Mouse (Mus musculus) forebrain, embryonic 15.5 days (tissue): ENCODE measurements around the gene Pde4d. TPM values are rescaled to one million over a fixed set of nuclear protein-coding genes. Genes with fewer than 3 reads are reported as not detected.
"Not testable (repeated sequence)": the region's sequence is repeated elsewhere in the genome, so short reads cannot be mapped to it uniquely, and the experiment has no call there.

Experiments used
- ATAC-seq: fragments of 200-750 bp; cut with Nextera tagmentation; replicated peaks from 2 replicates; pipeline ENCODE4 v1.8.0; 2017; ENCODE audit warnings: mild to moderate bottlenecking, moderate TSS enrichment, moderate library complexity
- H3K27ac ChIP-seq: fragments of 300-500 bp; sonication (generic); replicated peaks from 2 replicates; pipeline ENCODE4 v1.5.1; 2015; ENCODE audit warnings: mild to moderate bottlenecking, inconsistent platforms
- H3K27me3 ChIP-seq: fragments of 300-500 bp; sonication (generic); 2 replicates; pipeline ENCODE4 v1.6.1; 2015; ENCODE audit warnings: inconsistent platforms
- H3K36me3 ChIP-seq: fragments of 300-500 bp; sonication (generic); 2 replicates; pipeline ENCODE4 v1.6.1; 2015; ENCODE audit warnings: mild to moderate bottlenecking, inconsistent platforms
- H3K4me1 ChIP-seq: fragments of 300-500 bp; sonication (generic); 2 replicates; pipeline ENCODE4 v1.6.1; 2015; ENCODE audit warnings: inconsistent platforms
- H3K4me2 ChIP-seq: fragments of 300-500 bp; sonication (generic); replicated peaks from 2 replicates; pipeline ENCODE4 v1.6.1; 2015; ENCODE audit warnings: mild to moderate bottlenecking, inconsistent platforms
- H3K4me3 ChIP-seq: fragments of 300-500 bp; sonication (generic); 2 replicates; pipeline ENCODE4 v1.5.1; 2015; ENCODE audit warnings: mild to moderate bottlenecking, inconsistent platforms
- H3K9ac ChIP-seq: fragments of 300-500 bp; sonication (generic); replicated peaks from 2 replicates; pipeline ENCODE4 v1.6.1; 2015; ENCODE audit warnings: mild to moderate bottlenecking, inconsistent platforms
- H3K9me3 ChIP-seq: fragments of 300-500 bp; sonication (generic); 2 replicates; pipeline ENCODE4 v1.6.1; 2016; ENCODE audit warnings: inconsistent platforms
- WGBS: fragments of 180-500 bp; shearing (Covaris S2); methylation state at CpG from one replicate; pipeline ENCODE4 v1.1.7; 2015; ENCODE audit warnings: mixed read lengths; 5-methylcytosine and 5-hydroxymethylcytosine counted together
- polyA plus RNA-seq: library from polyadenylated mRNA; unstranded; fragments of >200 nt; fragmentation: Nextera tagmentation; extraction: Ambion mirVana; gene quantifications from 2 replicates; pipeline ENCODE4 v1.2.1, GENCODE M21; 2015

Pde4d gene
- polyA plus RNA-seq, 1 experiment from 2014 or later = 16.3 TPM

- no peak for ATAC-seq
Observed at GRCm38 (mm10) chr13:108667077-108667476, 217.3 kb downstream of the Pde4d start.

DNA sequence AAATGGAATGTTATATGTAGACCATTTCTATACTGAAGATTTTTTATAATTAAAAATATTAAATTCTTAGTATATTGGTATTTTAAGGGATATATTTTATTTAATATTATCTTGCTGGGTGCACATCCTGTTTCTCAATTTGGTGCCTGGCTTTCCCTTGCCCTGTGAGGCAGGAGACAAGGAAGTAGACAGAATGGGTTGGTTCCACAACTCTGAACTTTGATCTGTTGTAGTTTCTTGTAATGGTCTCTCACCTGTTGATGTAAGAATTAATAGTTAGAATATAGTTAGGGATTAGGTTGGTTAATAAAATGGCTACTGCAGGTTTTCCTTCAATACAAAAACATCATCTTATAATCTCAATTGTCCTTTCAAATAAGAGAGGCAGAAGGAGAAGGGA lies 227.3 kb downstream of the Pde4d start:
- Histone ChIP-seq H3K9me3 (no peaks in the 10 kb centered on the region), H3K36me3 (no peaks in the 10 kb centered on the region), H3K4me1 (no peaks in the 10 kb centered on the region), H3K9ac (no peak overlapping the region), H3K4me3 (no peak overlapping the region), H3K4me2 (no peak overlapping the region), H3K27ac (no peak overlapping the region), H3K27me3 (no peaks in the 10 kb centered on the region)
- no peak for ATAC-seq

More at GRCm38 (mm10) chr13:108667077-108667476, 217.3 kb downstream of the Pde4d start:
- no peak overlapping the region for H3K4me2 ChIP-seq
- 100% methylated on average over 1 of the region's 1 CpGs for WGBS
- H3K36me3 ChIP-seq = no peaks in the 10 kb centered on the region
- no peaks in the 10 kb centered on the region for H3K9me3 ChIP-seq
- H3K4me3 ChIP-seq = no peak overlapping the region
- no peaks in the 10 kb centered on the region for H3K4me1 ChIP-seq
- H3K27ac ChIP-seq = no peak overlapping the region
- H3K27me3 ChIP-seq = no peaks in the 10 kb centered on the region
- H3K9ac ChIP-seq = no peak overlapping the region

DNA sequence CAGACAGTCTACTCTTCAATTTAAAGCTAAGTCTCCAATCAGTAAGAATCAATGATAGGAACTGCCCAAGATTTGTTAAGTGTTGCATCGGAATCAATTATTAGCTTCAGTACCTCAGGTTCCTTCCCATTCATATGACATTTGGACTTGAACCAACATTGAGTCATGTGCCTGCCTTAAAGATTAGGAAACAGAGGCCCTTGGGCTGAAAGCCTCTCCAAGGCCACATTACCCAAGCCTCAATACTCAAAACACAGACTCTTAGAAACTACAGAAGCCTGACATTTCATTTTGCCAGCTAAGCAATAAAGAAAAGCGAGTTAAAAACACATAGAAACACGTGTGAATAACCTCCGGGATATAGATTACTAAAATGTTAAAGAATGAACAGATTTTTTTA lies 233.3 kb downstream of the Pde4d start:
- WGBS = 88% methylated on average over 4 of the region's 4 CpGs
- no peaks in the 10 kb centered on the region for H3K4me1 ChIP-seq
- no peak overlapping the region for H3K4me2 ChIP-seq
- no peak overlapping the region for H3K9ac ChIP-seq
- ATAC-seq = no peak
- H3K9me3 ChIP-seq = no peaks in the 10 kb centered on the region
- no peaks in the 10 kb centered on the region for H3K27me3 ChIP-seq
- no peak overlapping the region for H3K4me3 ChIP-seq
- H3K27ac ChIP-seq = no peak overlapping the region
- H3K36me3 ChIP-seq = no peaks in the 10 kb centered on the region

- ATAC-seq = no peak
- Histone ChIP-seq H3K4me3 (no peak overlapping the region), H3K4me1 (no peaks in the 10 kb centered on the region), H3K27me3 (no peaks in the 10 kb centered on the region), H3K9ac (no peak overlapping the region), H3K27ac (no peak overlapping the region), H3K9me3 (no peaks in the 10 kb centered on the region), H3K36me3 (no peaks in the 10 kb centered on the region), H3K4me2 (no peak overlapping the region)
- WGBS = 69% methylated on average over 7 of the region's 7 CpGs
Observed at GRCm38 (mm10) chr13:108685817-108686216, 236.1 kb downstream of the Pde4d start.

GRCm38 (mm10) chr13:108686262-108686661 lies 236.5 kb downstream of the Pde4d start:
- H3K27me3 ChIP-seq = no peaks in the 10 kb centered on the region

DNA sequence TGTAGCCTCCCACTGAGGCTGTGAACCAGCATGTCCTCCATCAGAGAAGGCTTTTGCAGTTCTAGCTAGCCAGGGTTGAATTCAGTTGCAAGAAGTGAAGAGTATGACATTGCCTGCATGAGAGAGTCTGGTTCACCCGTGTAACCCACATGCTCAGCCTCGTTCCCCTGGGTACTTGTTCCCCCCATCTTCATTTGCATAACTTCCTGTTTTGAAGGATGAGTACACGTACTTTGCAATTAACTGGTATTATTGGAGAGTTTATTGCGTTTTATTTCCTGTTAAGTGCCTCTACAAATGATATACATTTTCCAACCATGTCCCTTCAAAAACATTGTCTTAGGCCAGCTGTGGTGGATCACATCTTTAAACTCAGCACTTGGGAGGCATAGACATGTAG lies 237.1 kb downstream of the Pde4d start:
- Histone ChIP-seq H3K27ac (no peak overlapping the region), H3K36me3 (no peaks in the 10 kb centered on the region), H3K27me3 (no peaks in the 10 kb centered on the region), H3K4me2 (no peak overlapping the region), H3K9me3 (no peaks in the 10 kb centered on the region), H3K9ac (no peak overlapping the region), H3K4me3 (no peak overlapping the region), H3K4me1 (no peaks in the 10 kb centered on the region)
- WGBS = 80% methylated on average over 4 of the region's 4 CpGs
- ATAC-seq = no peak

More at GRCm38 (mm10) chr13:108686262-108686661, 236.5 kb downstream of the Pde4d start:
- no peak for ATAC-seq
- H3K4me1 ChIP-seq = no peaks in the 10 kb centered on the region
- no peak overlapping the region for H3K4me3 ChIP-seq
- no peaks in the 10 kb centered on the region for H3K36me3 ChIP-seq
- no peak overlapping the region for H3K27ac ChIP-seq
- no peak overlapping the region for H3K4me2 ChIP-seq
- 75% methylated on average over 2 of the region's 2 CpGs for WGBS
- no peaks in the 10 kb centered on the region for H3K9me3 ChIP-seq
- no peak overlapping the region for H3K9ac ChIP-seq

DNA sequence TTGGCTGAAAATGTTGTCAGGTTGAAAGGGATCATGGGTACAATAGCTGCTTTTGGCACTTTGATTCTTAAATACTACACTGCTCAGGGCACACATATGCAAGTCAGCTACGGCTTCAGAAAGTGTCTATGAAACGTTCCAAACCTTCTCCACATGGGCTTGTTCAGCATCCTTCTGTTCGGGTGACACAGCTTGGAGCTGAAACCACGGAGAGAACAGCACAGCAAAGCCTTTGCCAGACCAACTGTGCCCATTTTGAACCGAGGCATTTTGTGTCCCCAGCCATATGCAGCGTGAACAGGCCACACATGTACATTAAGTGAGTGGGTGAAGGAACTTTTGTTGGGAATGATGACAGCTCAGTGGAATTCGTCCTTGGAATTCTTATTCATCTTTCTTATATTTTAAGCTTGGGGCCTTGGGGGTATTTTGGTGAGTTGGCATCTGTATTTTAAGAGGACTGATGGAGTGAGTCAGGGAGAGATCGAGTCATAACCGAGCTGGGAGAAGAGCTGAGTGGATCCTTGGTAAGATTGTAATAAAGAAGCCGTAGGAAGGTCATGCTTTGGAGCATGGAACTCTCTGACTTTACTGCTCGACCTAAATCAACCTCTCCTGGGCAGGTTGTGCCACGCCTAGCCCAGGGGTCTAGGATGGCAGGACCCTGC lies 243.3 kb downstream of the Pde4d start:
- Histone ChIP-seq H3K4me2 (no peak overlapping the region), H3K27me3 (no peaks in the 10 kb centered on the region)
- WGBS = 81% methylated on average over 12 of the region's 12 CpGs

GRCm38 (mm10) chr13:108705441-108705840 lies 255.7 kb downstream of the Pde4d start:
- no peaks in the 10 kb centered on the region for H3K9me3 ChIP-seq
- H3K4me1 ChIP-seq = no peaks in the 10 kb centered on the region
- no peak overlapping the region for H3K9ac ChIP-seq
- WGBS = 90% methylated on average over 4 of the region's 4 CpGs
- no peaks in the 10 kb centered on the region for H3K27me3 ChIP-seq
- H3K36me3 ChIP-seq = no peaks in the 10 kb centered on the region
- H3K4me3 ChIP-seq = no peak overlapping the region
- no peak overlapping the region for H3K4me2 ChIP-seq
- no peak overlapping the region for H3K27ac ChIP-seq
- no peak for ATAC-seq

More for the DNA sequence above, 243.3 kb downstream of the Pde4d start:
- Histone ChIP-seq H3K9ac (no peak overlapping the region), H3K9me3 (no peaks in the 10 kb centered on the region), H3K4me3 (no peak overlapping the region), H3K36me3 (no peaks in the 10 kb centered on the region), H3K27ac (no peak overlapping the region), H3K4me1 (no peaks in the 10 kb centered on the region)
- ATAC-seq = no peak

- H3K9ac ChIP-seq = no peak overlapping the region
- no peak for ATAC-seq
- no peaks in the 10 kb centered on the region for H3K27me3 ChIP-seq
- no peak overlapping the region for H3K27ac ChIP-seq
- no peaks in the 10 kb centered on the region for H3K9me3 ChIP-seq
- WGBS = 92% methylated on average over 3 of the region's 3 CpGs
- H3K4me3 ChIP-seq = no peak overlapping the region
- H3K4me2 ChIP-seq = no peak overlapping the region
- H3K4me1 ChIP-seq = no peaks in the 10 kb centered on the region
- no peaks in the 10 kb centered on the region for H3K36me3 ChIP-seq
Observed at GRCm38 (mm10) chr13:108714032-108714431, 264.3 kb downstream of the Pde4d start.

GRCm38 (mm10) chr13:108715029-108715428 lies 265.3 kb downstream of the Pde4d start:
- no peaks in the 10 kb centered on the region for H3K36me3 ChIP-seq
- 91% methylated on average over 3 of the region's 3 CpGs for WGBS
- ATAC-seq = no peak
- no peak overlapping the region for H3K27ac ChIP-seq
- no peaks in the 10 kb centered on the region for H3K4me1 ChIP-seq
- no peaks in the 10 kb centered on the region for H3K9me3 ChIP-seq
- H3K27me3 ChIP-seq = no peaks in the 10 kb centered on the region
- H3K9ac ChIP-seq = no peak overlapping the region
- no peak overlapping the region for H3K4me3 ChIP-seq
- H3K4me2 ChIP-seq = no peak overlapping the region

DNA sequence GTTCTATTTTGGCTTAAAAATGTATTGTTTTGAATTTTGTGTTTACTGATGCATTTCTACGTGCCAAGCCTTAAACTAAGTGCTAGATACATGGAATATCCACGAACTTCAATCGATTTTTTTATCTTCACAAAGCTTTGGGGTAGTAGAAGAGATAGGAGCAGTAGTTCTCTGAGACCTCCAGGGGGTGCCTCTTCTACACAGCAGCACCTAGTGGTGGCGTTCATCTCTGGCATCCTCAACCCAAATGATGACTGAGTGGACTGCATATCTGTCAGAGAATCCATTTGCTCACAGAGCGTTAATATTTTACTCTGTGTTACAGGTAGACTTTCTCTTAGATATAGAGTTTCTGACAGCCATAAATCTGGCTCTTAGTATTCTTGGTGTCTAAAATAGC lies 272.5 kb downstream of the Pde4d start:
- Histone ChIP-seq H3K4me2 (no peak overlapping the region), H3K9me3 (no peaks in the 10 kb centered on the region), H3K27ac (no peak overlapping the region), H3K27me3 (no peaks in the 10 kb centered on the region), H3K4me3 (no peak overlapping the region), H3K36me3 (no peaks in the 10 kb centered on the region), H3K9ac (no peak overlapping the region), H3K4me1 (no peaks in the 10 kb centered on the region)
- WGBS = 81% methylated on average over 5 of the region's 5 CpGs
- no peak for ATAC-seq

DNA sequence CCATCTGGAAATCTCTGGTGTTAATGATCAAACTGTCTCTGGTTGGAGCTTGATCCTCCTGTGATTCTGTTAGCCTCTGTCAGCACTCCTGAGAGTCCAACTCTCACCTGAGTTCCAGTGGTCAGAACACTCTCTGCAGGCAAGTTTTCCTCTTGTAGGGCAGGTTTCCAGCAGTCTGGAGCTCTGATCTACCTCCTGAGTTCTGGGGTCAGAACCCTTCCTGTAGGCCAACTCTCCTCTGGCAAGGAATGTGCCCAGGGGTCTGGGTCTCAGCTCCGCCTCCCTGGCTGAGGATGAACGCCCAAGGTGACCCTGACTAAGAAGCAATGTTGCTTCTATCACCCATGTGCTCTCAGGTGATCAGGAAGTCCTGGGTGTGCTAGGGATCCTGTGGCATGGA lies 284.6 kb downstream of the Pde4d start:
- not testable (repeated sequence) for ATAC-seq, H3K9me3 ChIP-seq, H3K4me3 ChIP-seq, H3K4me2 ChIP-seq, H3K27ac ChIP-seq, H3K36me3 ChIP-seq, H3K27me3 ChIP-seq, H3K4me1 ChIP-seq, H3K9ac ChIP-seq
- 93% methylated on average over 2 of the region's 2 CpGs for WGBS

DNA sequence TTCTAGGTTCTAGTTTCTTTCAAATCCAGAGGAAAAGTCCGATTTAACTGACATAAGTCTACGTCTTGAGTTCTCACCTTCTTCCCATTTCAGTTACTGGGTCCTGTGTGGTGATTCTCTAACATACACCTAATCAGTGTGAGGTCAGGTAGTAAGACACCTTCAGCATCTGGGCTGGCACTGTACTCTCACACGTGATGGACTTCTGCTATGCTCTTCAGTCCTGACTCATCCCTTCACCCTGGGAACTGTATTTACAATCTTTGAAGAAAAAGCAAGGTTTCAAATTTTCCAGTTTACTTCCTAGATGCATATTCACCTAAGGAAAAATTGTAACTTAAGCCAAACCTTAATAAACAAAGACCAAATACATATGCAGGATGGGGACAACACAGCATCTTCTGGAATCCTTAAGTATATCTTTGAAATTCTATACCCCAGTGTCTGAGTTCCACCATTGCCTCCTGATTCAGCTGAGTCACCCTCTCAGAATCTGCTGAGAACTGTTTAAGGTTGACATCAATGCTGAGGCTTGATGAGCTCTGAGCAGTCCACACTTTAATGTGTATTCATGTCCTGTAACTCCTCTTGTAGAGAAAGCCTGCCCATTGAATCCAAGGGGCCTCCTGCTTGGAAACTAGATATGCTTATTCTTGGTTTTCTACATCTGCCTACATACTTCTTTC lies 301.6 kb downstream of the Pde4d start:
- Histone ChIP-seq H3K9ac (no peak overlapping the region), H3K4me1 (no peaks in the 10 kb centered on the region), H3K4me3 (no peak overlapping the region), H3K4me2 (no peak overlapping the region), H3K27ac (no peak overlapping the region), H3K9me3 (no peaks in the 10 kb centered on the region), H3K27me3 (no peaks in the 10 kb centered on the region), H3K36me3 (no peaks in the 10 kb centered on the region)
- WGBS = 89% methylated on average over 3 of the region's 3 CpGs
- ATAC-seq = no peak
